Mouse (Mus musculus): ENCODE results near the gene Gm43191.

- TF ChIP-seq CTCF (IDR thresholded peaks at IDR 0.05; ENCODE audit: low read depth) (no peak), EP300 (optimal IDR thresholded peaks at IDR 0.05) (no peak)
These were observed 45.3 kb downstream of the Gm43191 start for GRCm38 (mm10) chr3:116635799-116636198.

All from stomach, postnatal 0 days (tissue).